13 mouse cellular contexts compared by ENCODE assay signal in the genomic region with DNA sequence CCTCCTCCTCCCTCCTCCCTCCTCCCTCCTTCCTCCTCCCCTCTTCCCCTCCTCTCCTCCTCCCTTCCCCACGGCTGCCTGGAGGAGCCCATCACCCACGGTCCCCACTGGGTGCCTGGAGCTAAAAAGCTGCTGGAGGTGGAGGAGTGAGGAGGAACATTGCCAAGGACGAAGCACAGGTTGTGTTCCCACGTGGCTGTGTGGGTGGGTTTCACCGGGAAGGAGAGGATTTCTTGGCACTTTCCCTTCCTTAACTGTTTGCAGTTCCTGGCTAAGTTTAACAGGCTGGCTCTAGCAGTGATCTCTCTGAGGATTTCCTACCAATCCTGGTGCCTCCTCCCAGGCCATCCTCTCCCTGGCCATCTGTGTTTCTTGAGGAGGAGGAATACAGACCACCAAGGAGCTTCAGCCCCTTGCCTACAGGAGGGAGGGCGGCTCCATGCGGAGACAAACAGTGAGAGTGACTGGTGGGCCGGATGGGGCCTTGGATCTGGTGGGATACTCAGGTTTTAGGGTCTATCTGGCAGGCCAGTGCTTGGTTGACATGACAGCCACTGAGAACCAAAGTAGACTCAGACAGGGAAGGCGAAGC. TPM values are rescaled to one million over a fixed set of nuclear protein-coding genes. Genes with fewer than 3 reads are reported as not detected.
DNase-seq lines count a peak whose midpoint lies in the region; ATAC-seq and TF ChIP-seq lines count a peak whose summit lies in the region.
"Had no signal": no experiment of that assay in that cellular context is flagged by ENCODE, and none has a peak within 500 bp of the region (broad histone marks: within the 10 kb centered on the region; RNA-seq: fewer than 3 reads in every experiment).

No protein-coding gene starts in this region.

- no peak overlapping the region for H3K9ac ChIP-seq in lung, embryonic 14.5 days
- H3K9ac ChIP-seq: lung, embryonic 15.5 days had no signal

- no peak for TF ChIP-seq CTCF in lung, embryonic 14.5 days (IDR thresholded peaks at IDR 0.05; ENCODE audit: low read depth)

- no peaks in the 10 kb centered on the region for H3K9me3 ChIP-seq in lung, embryonic 14.5 days (ENCODE audit: low read depth, low read length)
- H3K9me3 ChIP-seq: lung, embryonic 15.5 days had no signal

- peak; percentile 68 for DNase-seq in cerebellum, adult 11-12 months
- DNase-seq in cerebellum, postnatal 4 days (ENCODE audit: low spot score in 2 of 2) = no peak
- peak; percentile 37 for DNase-seq in lung, embryonic 14.5 days
- no peak for DNase-seq in lung, adult 18-20 months
- DNase-seq in layer of hippocampus, postnatal 36 days = peak; percentile 61 to 70
- peak; percentile 98 for DNase-seq in telencephalon, adult 2 months (ENCODE audit: low read depth, low spot score)
- DNase-seq in embryo, embryonic 9.5 days (ENCODE audit: extremely low spot score) = no peak
- DNase-seq in spleen, adult 18-20 months = no peak
- DNase-seq: adrenal gland, adult 8-10 months; midbrain, embryonic 14.5 days; thymus, postnatal 25 days had no signal

- H3K36me3 ChIP-seq in lung, embryonic 14.5 days (ENCODE audit: insufficient read depth) = no peaks in the 10 kb centered on the region
- H3K36me3 ChIP-seq: lung, embryonic 15.5 days had no signal

- H3K27ac ChIP-seq in lung, embryonic 14.5 days (ENCODE audit: low read depth) = no peak overlapping the region
- H3K27ac ChIP-seq: lung, embryonic 15.5 days had no signal

- ATAC-seq in lung, embryonic 14.5 days (ENCODE audit: insufficient read depth) = no peak
- ATAC-seq: inflammation-experienced regulatory T-cells, adult 6 months had no signal

- no peak overlapping the region for H3K4me3 ChIP-seq in lung, embryonic 14.5 days (ENCODE audit: low read depth, low read length)
- H3K4me3 ChIP-seq: lung, embryonic 15.5 days had no signal

- H3K4me1 ChIP-seq in lung, embryonic 14.5 days (ENCODE audit: insufficient read depth) = peaks cover 8% of the 10 kb centered on the region

- 43% methylated on average over 8 of the region's 9 CpGs for WGBS in lung, embryonic 14.5 days

- H3K27me3 ChIP-seq in lung, embryonic 14.5 days (ENCODE audit: insufficient read depth, low read length) = no peaks in the 10 kb centered on the region; the same call in 1 of the 2 replicates

- no peak overlapping the region for H3K4me2 ChIP-seq in lung, embryonic 14.5 days
- H3K4me2 ChIP-seq: lung, embryonic 15.5 days had no signal

RNA-seq across cellular contexts. Expression of a gene that starts 45.6 kb away (rescaled TPM):
- polyA plus RNA-seq in lung, embryonic 14.5 days (2014; fragmentation: Nextera tagmentation; extraction: Ambion mirVana) = 2.8 and 3.6 TPM in 2 replicates
- total RNA-seq in layer of hippocampus, postnatal 36 days (2021) = 1 to 10 TPM; 6.3 to 8.8 TPM

Comparison
In these comparisons a context has a peak if more than half of its experiments do, and no peak if none do; other contexts are left out.
1. DNase-seq: peak in cerebellum, adult 11-12 months (single experiment), lung, embryonic 14.5 days (single experiment), layer of hippocampus, postnatal 36 days (2 of 2) and telencephalon, adult 2 months (single experiment); none in cerebellum, postnatal 4 days (0 of 2), lung, adult 18-20 months (0 of 2), embryo, embryonic 9.5 days (single experiment) and spleen, adult 18-20 months (0 of 2).